Mouse (Mus musculus): ENCODE data around the gene Cobl. TPM values are rescaled to one million over a fixed set of nuclear protein-coding genes. Genes with fewer than 3 reads are reported as not detected.
A peak's percentile ranks its signal among the peaks of the same experiment; 100 is the strongest.

The Cobl gene
- polyA plus RNA-seq, 1 experiment from 2014 or later = 3.6 TPM

DNA sequence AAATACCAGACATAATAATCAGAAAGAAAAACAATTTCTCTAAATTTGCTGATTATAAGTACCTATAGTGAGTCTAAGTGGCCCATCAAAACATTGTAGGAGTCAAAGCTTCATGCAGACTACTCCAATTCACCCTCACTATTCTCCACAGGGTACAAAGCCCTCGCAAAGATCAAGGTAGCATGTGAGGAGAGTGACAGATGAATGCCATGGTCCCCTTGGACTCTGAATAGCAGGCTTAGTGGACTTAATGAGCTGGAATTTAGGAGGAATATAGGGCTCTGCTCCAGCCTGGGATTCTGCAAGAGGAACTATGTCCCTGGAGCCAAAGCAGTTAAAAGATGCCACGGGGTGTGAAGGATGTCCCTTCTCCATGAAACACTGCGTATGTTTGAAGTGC is 88.1 kb downstream of the Cobl start:
- no peaks in the 10 kb centered on the region for H3K4me1 ChIP-seq (ENCODE audit: control insufficient read depth, insufficient read depth, low read length)
- ATAC-seq (replicated peaks; ENCODE audit: insufficient number of reproducible peaks, low FRiP score, low TSS enrichment, low read depth) (no peak; the same call in 1 of the 2 replicates), DNase-seq (ENCODE audit: low spot score) (no peak)
- H3K9ac ChIP-seq (replicated peaks; ENCODE audit: low read length) = no peak overlapping the region
- H3K36me3 ChIP-seq (replicated peaks; ENCODE audit: control insufficient read depth, insufficient read depth, low read depth, low read length) = no peaks in the 10 kb centered on the region
- H3K4me3 ChIP-seq (ENCODE audit: low read depth, low read length) = no peak overlapping the region
- no peak overlapping the region for H3K27ac ChIP-seq (replicated peaks; ENCODE audit: low read depth, low read length)
- WGBS = 63% methylated on average over 3 of the region's 3 CpGs
- H3K9me3 ChIP-seq (replicated peaks; ENCODE audit: control insufficient read depth, low read length) = no peaks in the 10 kb centered on the region
- no peak overlapping the region for H3K4me2 ChIP-seq (ENCODE audit: low read depth, low read length)
- H3K27me3 ChIP-seq (ENCODE audit: control insufficient read depth, insufficient read depth, low read length) = no peaks in the 10 kb centered on the region

DNA sequence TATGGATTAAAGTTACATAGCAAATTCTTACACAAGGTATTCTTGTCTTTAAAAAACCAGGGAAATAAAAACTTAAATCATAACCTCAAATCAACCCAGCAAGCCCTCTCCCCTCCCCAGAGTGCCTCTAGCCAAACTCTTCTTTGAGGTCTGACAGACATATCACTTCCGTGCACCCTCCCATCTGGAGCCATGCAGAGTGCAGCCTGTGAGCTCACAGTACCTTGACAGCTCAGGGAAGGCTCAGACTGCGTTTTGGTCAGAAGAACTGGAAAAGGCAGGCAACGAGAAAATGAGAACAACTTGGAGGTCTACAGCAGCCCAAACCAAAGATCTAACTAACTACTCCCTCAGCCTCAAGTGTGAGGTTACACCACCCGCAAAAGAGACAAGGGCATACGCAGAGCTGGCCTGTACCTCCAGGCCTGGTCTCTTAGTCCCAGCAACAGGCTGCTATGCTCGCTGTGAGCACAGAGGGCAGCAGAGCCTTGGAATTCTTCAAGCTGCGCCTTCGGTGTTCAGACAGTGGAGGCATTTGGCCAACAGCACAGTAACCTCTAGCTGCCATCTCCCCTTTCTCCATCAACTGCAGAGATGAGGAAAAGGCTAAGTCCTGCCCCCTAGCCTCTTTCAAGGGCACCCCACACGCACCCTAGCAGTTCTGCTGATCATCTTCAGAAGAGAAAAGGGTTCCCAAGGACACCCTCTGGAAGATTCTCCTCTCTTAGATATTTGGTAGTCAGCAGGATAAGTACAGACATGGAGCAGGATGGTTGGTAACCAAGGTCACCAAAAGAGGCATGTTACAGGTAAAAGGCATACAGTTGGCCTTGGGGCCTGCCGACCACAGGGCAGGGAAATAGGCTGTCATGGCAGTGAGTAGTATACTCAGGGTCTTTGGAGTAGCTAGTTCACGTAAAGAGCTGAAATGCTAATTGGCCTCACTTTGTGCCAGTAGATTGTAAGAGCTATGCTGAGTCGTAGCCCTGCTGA is 91.4 kb downstream of the Cobl start:
- H3K4me2 ChIP-seq (ENCODE audit: low read depth, low read length) = no peak overlapping the region
- H3K27me3 ChIP-seq (ENCODE audit: control insufficient read depth, insufficient read depth, low read length) = no peaks in the 10 kb centered on the region
- H3K9ac ChIP-seq (replicated peaks; ENCODE audit: low read length) = no peak overlapping the region
- WGBS = 29% methylated on average over 12 of the region's 12 CpGs
- no peaks in the 10 kb centered on the region for H3K36me3 ChIP-seq (replicated peaks; ENCODE audit: control insufficient read depth, insufficient read depth, low read depth, low read length)
- DNase-seq (ENCODE audit: low spot score) = peak; percentile 87
- peak; percentile 83; the same call in 1 of the 2 replicates for ATAC-seq (replicated peaks; ENCODE audit: insufficient number of reproducible peaks, low FRiP score, low TSS enrichment, low read depth)
- no peaks in the 10 kb centered on the region for H3K4me1 ChIP-seq (ENCODE audit: control insufficient read depth, insufficient read depth, low read length)
- H3K27ac ChIP-seq (replicated peaks; ENCODE audit: low read depth, low read length) = no peak overlapping the region
- H3K4me3 ChIP-seq (ENCODE audit: low read depth, low read length) = no peak overlapping the region
- no peaks in the 10 kb centered on the region for H3K9me3 ChIP-seq (replicated peaks; ENCODE audit: control insufficient read depth, low read length)

DNA sequence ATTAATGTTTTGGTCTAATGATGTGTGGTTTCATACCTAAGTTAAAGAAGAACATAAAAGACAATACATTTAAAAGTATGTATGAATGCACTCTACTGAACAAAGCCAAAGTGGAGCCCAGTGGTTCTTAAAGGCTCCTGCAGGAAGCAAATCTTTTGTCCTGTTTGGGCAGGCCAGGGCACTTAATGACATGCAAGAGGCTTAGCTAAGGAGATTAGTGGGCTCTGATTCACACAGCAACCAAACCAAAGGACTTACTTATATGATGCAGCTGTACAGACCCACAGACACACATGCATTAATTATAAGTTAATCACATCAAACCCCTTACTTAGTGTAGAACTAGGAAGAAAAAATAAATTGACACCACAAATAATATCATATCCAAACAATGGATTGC is 93.8 kb downstream of the Cobl start:
- ATAC-seq (replicated peaks; ENCODE audit: insufficient number of reproducible peaks, low FRiP score, low TSS enrichment, low read depth) (no peak), DNase-seq (ENCODE audit: low spot score) (no peak)
- H3K27ac ChIP-seq (replicated peaks; ENCODE audit: low read depth, low read length) = no peak overlapping the region
- H3K4me1 ChIP-seq (ENCODE audit: control insufficient read depth, insufficient read depth, low read length) = no peaks in the 10 kb centered on the region
- H3K27me3 ChIP-seq (ENCODE audit: control insufficient read depth, insufficient read depth, low read length) = no peaks in the 10 kb centered on the region
- no peak overlapping the region for H3K9ac ChIP-seq (replicated peaks; ENCODE audit: low read length)
- no peaks in the 10 kb centered on the region for H3K36me3 ChIP-seq (replicated peaks; ENCODE audit: control insufficient read depth, insufficient read depth, low read depth, low read length)
- no peak overlapping the region for H3K4me3 ChIP-seq (ENCODE audit: low read depth, low read length)
- H3K9me3 ChIP-seq (replicated peaks; ENCODE audit: control insufficient read depth, low read length) = no peaks in the 10 kb centered on the region
- H3K4me2 ChIP-seq (ENCODE audit: low read depth, low read length) = no peak overlapping the region

GRCm38 (mm10) chr11:12367426-12368178 is 97.2 kb downstream of the Cobl start:
- Histone ChIP-seq H3K36me3 (replicated peaks; ENCODE audit: control insufficient read depth, insufficient read depth, low read depth, low read length) (no peaks in the 10 kb centered on the region), H3K4me2 (ENCODE audit: low read depth, low read length) (no peak overlapping the region), H3K4me1 (ENCODE audit: control insufficient read depth, insufficient read depth, low read length) (no peaks in the 10 kb centered on the region), H3K9ac (replicated peaks; ENCODE audit: low read length) (no peak overlapping the region), H3K27me3 (ENCODE audit: control insufficient read depth, insufficient read depth, low read length) (no peaks in the 10 kb centered on the region), H3K27ac (replicated peaks; ENCODE audit: low read depth, low read length) (no peak overlapping the region), H3K4me3 (ENCODE audit: low read depth, low read length) (no peak overlapping the region), H3K9me3 (replicated peaks; ENCODE audit: control insufficient read depth, low read length) (no peaks in the 10 kb centered on the region)
- ATAC-seq (replicated peaks; ENCODE audit: insufficient number of reproducible peaks, low FRiP score, low TSS enrichment, low read depth) = no peak
- 60% methylated on average over 5 of the region's 5 CpGs for WGBS
- DNase-seq (ENCODE audit: low spot score) = no peak

DNA sequence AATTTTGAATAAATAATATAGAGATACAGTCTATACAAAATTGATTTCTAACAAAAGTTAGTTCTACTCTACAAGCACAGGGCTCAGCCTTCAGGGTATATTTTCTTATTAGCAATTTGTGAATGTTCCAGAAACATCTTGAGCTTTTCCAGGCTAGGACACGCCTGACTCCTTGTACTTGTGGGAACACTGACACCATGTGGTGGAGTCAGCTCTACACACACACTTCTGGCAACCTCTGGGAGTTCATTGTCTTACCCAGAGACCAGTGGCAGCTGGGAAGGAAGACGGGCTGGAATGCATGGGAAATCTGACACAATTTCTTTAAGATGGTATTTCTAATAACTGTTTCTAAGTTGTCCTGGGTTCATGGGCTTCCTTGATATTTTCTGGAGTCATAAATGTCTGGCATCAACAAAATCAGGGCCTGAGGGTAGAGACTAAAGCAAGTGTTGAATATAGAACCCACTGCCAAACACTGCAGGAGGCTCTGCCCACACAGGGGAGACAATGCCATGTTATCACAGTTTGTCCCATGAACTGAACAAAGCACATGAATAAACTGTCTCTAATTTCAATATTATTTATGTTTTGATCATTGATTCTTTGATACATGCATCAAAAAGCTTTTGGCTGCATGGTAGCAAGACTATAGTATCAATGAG is 105.3 kb downstream of the Cobl start:
- no peaks in the 10 kb centered on the region for H3K27me3 ChIP-seq (ENCODE audit: control insufficient read depth, insufficient read depth, low read length)
- H3K27ac ChIP-seq (replicated peaks; ENCODE audit: low read depth, low read length) = no peak overlapping the region
- no peak overlapping the region for H3K9ac ChIP-seq (replicated peaks; ENCODE audit: low read length)
- ATAC-seq (replicated peaks; ENCODE audit: insufficient number of reproducible peaks, low FRiP score, low TSS enrichment, low read depth) (peak; percentile 90), DNase-seq (ENCODE audit: low spot score) (peak; percentile 73)
- H3K4me1 ChIP-seq (ENCODE audit: control insufficient read depth, insufficient read depth, low read length) = no peaks in the 10 kb centered on the region
- H3K9me3 ChIP-seq (replicated peaks; ENCODE audit: control insufficient read depth, low read length) = no peaks in the 10 kb centered on the region
- 9% methylated on average over 2 of the region's 2 CpGs for WGBS
- no peaks in the 10 kb centered on the region for H3K36me3 ChIP-seq (replicated peaks; ENCODE audit: control insufficient read depth, insufficient read depth, low read depth, low read length)
- H3K4me2 ChIP-seq (ENCODE audit: low read depth, low read length) = no peak overlapping the region
- H3K4me3 ChIP-seq (ENCODE audit: low read depth, low read length) = no peak overlapping the region

DNA sequence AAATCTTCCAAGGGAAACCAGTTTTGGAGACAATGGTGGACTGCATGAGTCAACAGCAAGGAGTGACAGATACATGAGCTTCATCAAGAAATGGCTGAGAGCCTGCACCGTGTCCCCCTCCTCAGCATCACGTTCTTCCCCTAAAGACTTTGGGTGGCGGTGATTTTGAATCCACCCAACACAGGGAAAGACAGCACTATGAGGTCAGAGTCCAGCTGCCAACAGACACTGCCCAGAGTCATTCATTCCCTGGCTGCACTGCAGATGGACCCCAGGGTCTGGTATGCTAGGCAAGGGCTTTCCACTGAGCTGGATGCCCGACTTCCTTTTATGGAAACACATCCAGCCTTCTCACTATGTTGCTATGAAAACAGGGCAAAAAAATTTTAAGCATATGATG is 106.2 kb downstream of the Cobl start:
- no peak for DNase-seq (ENCODE audit: low spot score)
- no peak overlapping the region for H3K4me2 ChIP-seq (ENCODE audit: low read depth, low read length)
- H3K27me3 ChIP-seq (ENCODE audit: control insufficient read depth, insufficient read depth, low read length) = no peaks in the 10 kb centered on the region
- no peak overlapping the region for H3K9ac ChIP-seq (replicated peaks; ENCODE audit: low read length)
- H3K4me3 ChIP-seq (ENCODE audit: low read depth, low read length) = no peak overlapping the region
- no peak for ATAC-seq (replicated peaks; ENCODE audit: insufficient number of reproducible peaks, low FRiP score, low TSS enrichment, low read depth)
- no peaks in the 10 kb centered on the region for H3K36me3 ChIP-seq (replicated peaks; ENCODE audit: control insufficient read depth, insufficient read depth, low read depth, low read length)
- WGBS = 74% methylated on average over 4 of the region's 4 CpGs
- H3K9me3 ChIP-seq (replicated peaks; ENCODE audit: control insufficient read depth, low read length) = no peaks in the 10 kb centered on the region
- no peak overlapping the region for H3K27ac ChIP-seq (replicated peaks; ENCODE audit: low read depth, low read length)
- no peaks in the 10 kb centered on the region for H3K4me1 ChIP-seq (ENCODE audit: control insufficient read depth, insufficient read depth, low read length)

GRCm38 (mm10) chr11:12355681-12356080 is 109.1 kb downstream of the Cobl start:
- WGBS = 87% methylated on average over 3 of the region's 3 CpGs
- H3K4me3 ChIP-seq (ENCODE audit: low read depth, low read length) = no peak overlapping the region
- no peak for ATAC-seq (replicated peaks; ENCODE audit: insufficient number of reproducible peaks, low FRiP score, low TSS enrichment, low read depth)
- no peak overlapping the region for H3K27ac ChIP-seq (replicated peaks; ENCODE audit: low read depth, low read length)
- H3K4me1 ChIP-seq (ENCODE audit: control insufficient read depth, insufficient read depth, low read length) = no peaks in the 10 kb centered on the region
- no peaks in the 10 kb centered on the region for H3K9me3 ChIP-seq (replicated peaks; ENCODE audit: control insufficient read depth, low read length)
- no peaks in the 10 kb centered on the region for H3K36me3 ChIP-seq (replicated peaks; ENCODE audit: control insufficient read depth, insufficient read depth, low read depth, low read length)
- no peak overlapping the region for H3K4me2 ChIP-seq (ENCODE audit: low read depth, low read length)
- no peak for DNase-seq (ENCODE audit: low spot score)
- H3K27me3 ChIP-seq (ENCODE audit: control insufficient read depth, insufficient read depth, low read length) = no peaks in the 10 kb centered on the region
- no peak overlapping the region for H3K9ac ChIP-seq (replicated peaks; ENCODE audit: low read length)
